Mouse (Mus musculus) spleen, adult 10 weeks (tissue): ENCODE data around the gene Rmdn2. TPM values are rescaled to one million over a fixed set of nuclear protein-coding genes. Genes with fewer than 3 reads are reported as not detected.

ENCODE experiments used
- polyA plus RNA-seq: library from polyadenylated mRNA; stranded (reverse); fragments of 350-450 nt; fragmentation: Illumina TruSeq; extraction: RNeasy Lipid Tissue Mini Kit (QIAGEN cat#74804); gene quantifications from one replicate; pipeline ENCODE4 v1.2.3, GENCODE M21; 2015; ENCODE audit warnings: low replicate concordance; ENCODE audit not compliant: insufficient read depth

The Rmdn2 gene
- 6.7 TPM for polyA plus RNA-seq

GRCm38 (mm10) chr17:79611545-79611944, at the start of gene Rmdn2:
Gene Rmdn2, plus strand, starts transcription at chr17:79611863.

GRCm38 (mm10) chr17:79714931-79715637, 103.4 kb downstream of the Rmdn2 start, which contains the start of gene Cyp1b1:
Gene Cyp1b1, minus strand, starts transcription at chr17:79715061.

Other genes starting within 250 kb of the Rmdn2 start
- 66.0 TPM for gene Cyp1b1, start 103.2 kb downstream of the Rmdn2 start, polyA plus RNA-seq